Mouse (Mus musculus) duodenum, adult 2 months (tissue): Measurements from ENCODE around the gene Slc35e1. TPM values are rescaled to one million over a fixed set of nuclear protein-coding genes. Genes with fewer than 3 reads are reported as not detected.

ENCODE experiments used
- polyA plus RNA-seq: library from polyadenylated mRNA; depleted of rRNA; stranded (reverse); fragments of >200 nt; gene quantifications from 2 replicates; pipeline ENCODE4 v1.2.3, GENCODE M21; 2012; ENCODE audit warnings: low replicate concordance; rRNA removed

Slc35e1 gene
- 112 and 120 TPM in 2 replicates for polyA plus RNA-seq

DNA sequence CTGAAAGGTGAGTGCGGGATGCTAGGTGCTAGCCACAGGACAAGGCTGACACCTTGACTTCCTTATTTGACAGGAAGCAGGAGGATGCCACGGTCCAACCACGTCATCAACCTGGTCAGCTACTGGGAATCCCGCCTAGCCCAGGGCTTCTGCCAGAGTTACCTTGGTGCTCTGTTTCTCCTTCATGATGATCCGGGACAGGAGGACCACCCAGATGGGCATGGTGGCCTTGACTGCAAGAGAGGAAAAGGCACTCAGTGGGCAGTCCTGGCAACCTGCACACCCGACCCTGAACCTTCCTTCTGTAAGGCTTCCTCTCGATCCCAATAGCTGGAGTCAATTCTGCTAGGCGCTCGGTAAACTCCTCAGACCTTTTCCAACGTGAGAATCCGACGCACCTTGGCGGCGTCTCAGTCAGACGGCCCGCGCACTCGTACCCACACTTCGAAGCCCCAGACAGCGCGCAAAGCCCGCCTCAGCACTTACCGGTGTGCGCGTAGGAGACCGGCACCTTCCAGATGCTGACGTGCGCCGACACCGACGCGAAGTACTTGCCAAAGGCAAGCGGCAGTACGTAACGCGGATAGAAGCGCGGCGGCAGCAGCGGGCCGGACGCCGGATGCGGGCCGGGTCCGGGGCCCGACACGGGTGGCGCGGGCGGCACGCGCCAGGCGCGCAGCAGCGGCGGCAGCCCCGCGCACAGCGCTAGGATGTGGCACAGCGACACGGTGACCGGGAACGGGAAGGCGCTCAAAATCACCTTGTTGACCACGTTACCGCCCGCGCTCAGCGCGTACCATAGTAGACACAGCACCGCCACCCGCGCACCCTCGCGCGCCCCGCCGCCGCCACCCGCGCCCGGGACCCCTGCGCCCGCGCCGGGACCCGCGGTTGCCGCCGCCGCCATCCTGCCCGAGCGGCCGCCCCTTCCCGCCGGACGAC is at the start of gene Slc35e1:
Slc35e1 (minus strand) TSS at position 935 of the 942 bp plus-strand sequence.

GRCm38 (mm10) chr8:72474826-72475546 is 17.4 kb downstream of the Slc35e1 start, which contains the start of gene Cherp:
Cherp (minus strand) TSS chr8:72475226.

GRCm38 (mm10) chr8:72443338-72443993 is 48.9 kb downstream of the Slc35e1 start, which contains the start of the genes Calr3 and 1700030K09Rik:
Calr3 (minus strand) TSS chr8:72443870.
1700030K09Rik (plus strand) TSS chr8:72443880.

Other genes starting within 250 kb of the Slc35e1 start
- gene Gm10282, start 187.4 kb downstream of the Slc35e1 start, polyA plus RNA-seq = not detected in 2 replicates
- gene Klf2, start 173.6 kb downstream of the Slc35e1 start, polyA plus RNA-seq = 15.6 and 42.1 TPM in 2 replicates
- gene Eps15l1, start 71.2 kb downstream of the Slc35e1 start, polyA plus RNA-seq = 17.3 and 17.9 TPM in 2 replicates
- not detected in 2 replicates for gene Calr3, start 48.7 kb downstream of the Slc35e1 start, polyA plus RNA-seq
- gene 1700030K09Rik, start 48.7 kb downstream of the Slc35e1 start, polyA plus RNA-seq = 2.3 and 3.4 TPM in 2 replicates
- 35.4 and 46.2 TPM in 2 replicates for gene Cherp, start 17.4 kb downstream of the Slc35e1 start, polyA plus RNA-seq
- 8.5 and 14.0 TPM in 2 replicates for gene Med26, start 55.7 kb upstream of the Slc35e1 start, polyA plus RNA-seq
- gene Smim7, start 78.5 kb upstream of the Slc35e1 start, polyA plus RNA-seq = 26.3 and 35.9 TPM in 2 replicates
- gene Tmem38a, start 79.4 kb upstream of the Slc35e1 start, polyA plus RNA-seq = 13.8 and 15.1 TPM in 2 replicates
- gene Nwd1, start 154.1 kb upstream of the Slc35e1 start, polyA plus RNA-seq = 0.01 and 0.11 TPM in 2 replicates
- 76.3 and 81.7 TPM in 2 replicates for gene Sin3b, start 230.7 kb upstream of the Slc35e1 start, polyA plus RNA-seq